Mouse (Mus musculus) cerebellum, postnatal 36 days (tissue): Measurements from ENCODE around the gene Plekhh2.
A peak's percentile ranks its signal among the peaks of the same experiment; 100 is the strongest.

ENCODE experiments used
- DNase-seq, 2 experiments: peaks; one replicate each; pipeline ENCODE4 v3.0.0; 2021 to 2022; ENCODE audit warnings: mixed read lengths in 2 of 2

Gene Plekhh2

DNA sequence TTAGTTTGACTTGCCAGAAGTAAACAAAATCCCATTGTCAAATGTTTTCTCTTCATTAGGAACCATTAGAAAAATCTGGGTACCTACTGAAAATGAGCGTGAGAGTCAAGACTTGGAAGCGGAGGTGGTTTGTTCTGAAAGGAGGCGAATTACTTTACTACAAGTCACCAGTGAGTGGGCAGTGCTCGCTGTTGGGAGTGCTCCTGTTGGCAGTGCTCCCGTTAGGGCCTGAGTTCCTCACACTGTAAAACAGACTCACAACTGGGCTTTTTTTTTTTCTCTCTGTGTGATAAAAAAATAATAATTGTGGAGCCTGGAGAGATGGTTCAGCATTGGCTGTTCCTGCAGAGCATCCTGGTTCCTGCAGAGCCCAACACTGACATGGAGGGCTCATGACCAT lies 63.4 kb downstream of the Plekhh2 start:
- no peak for DNase-seq

DNA sequence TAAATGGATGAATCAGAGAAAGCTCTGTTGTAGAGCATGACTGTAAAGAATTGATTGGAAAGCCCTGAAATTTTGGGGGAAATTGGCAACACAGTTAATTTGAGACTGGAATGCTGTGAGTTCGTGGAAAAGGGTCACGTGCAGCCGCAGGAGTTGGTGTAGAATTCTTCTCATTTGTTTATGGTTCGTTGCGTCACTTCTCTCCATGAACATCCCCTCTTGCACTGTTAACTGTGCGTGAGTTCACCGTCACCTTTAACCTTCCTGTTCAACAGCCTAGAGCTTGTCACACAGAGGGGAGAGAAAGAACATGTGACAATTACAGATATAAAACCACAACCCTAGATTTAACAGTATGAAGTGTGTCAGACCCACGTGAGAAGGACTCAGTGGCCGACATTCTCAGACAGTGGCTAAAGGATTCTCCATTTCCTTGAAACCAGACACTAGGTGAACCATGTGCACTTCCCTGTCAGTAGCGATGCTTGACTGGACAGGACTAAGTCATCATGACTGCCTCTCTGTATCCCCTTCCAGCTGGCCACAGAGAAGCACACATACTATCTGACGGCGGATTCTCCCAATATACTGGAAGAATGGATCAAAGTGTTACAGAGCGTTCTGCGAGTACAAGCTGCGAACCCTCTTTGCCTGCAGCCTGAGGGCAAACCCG lies 65.1 kb downstream of the Plekhh2 start:
- DNase-seq = no peak

DNA sequence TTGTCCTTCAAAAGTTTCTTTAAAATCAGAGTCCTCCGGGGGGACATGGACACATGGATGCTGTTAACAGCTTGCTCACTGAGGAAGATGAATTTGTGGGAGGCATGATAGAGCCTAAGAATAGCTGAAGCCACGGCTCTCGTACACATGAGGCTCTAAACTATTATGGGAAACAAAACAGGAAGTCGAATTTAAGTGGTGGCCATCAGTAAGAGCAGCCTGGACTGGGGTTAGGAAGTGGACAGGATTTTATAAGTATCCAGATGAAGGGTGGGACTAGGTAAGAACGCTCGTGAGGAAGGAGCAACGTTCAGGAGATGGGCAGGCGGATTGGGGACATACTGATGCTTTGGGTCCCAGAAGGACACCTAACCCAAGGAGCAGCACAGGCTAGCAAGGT lies 67.6 kb downstream of the Plekhh2 start:
- no peak for DNase-seq

DNA sequence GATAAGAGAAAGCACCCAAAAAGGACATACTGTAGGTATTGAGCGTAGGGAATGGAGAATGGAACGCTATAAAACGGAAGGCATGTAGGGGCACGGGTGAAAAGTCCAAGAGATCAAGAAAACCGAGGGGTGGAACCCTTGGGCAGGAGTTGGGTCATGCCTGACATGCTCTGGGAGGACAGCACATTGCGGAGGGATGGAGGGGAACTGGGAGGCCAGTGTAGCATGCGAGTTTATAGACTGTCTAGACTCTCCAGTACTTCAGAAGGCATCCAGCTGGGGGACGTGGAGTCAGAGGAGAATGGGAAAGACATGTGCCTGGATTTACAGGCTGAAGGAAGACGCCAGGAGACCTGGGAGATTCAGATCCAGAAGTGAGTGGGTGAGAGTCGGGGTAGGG lies 68.1 kb downstream of the Plekhh2 start:
- DNase-seq = no peak

DNA sequence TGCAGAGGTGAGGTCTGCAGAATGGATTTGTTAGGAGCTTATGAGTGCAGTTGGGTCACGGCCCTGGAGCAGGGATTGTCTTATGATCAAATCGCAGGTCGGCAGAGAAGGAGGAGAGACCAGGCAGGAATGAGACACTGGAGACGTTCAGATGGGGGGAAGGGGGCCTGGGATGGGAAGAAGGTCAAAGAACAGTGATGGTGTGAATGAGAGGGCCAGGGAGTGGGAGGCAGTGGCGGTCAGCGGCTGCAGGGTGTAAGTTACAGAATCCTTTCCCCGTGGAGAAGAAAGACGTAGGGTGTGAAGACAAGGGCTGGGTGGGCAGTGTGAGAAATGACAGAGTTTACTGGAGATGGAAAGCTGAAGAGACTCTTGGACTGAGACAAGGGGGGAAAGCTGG lies 69.1 kb downstream of the Plekhh2 start:
- DNase-seq = no peak

DNA sequence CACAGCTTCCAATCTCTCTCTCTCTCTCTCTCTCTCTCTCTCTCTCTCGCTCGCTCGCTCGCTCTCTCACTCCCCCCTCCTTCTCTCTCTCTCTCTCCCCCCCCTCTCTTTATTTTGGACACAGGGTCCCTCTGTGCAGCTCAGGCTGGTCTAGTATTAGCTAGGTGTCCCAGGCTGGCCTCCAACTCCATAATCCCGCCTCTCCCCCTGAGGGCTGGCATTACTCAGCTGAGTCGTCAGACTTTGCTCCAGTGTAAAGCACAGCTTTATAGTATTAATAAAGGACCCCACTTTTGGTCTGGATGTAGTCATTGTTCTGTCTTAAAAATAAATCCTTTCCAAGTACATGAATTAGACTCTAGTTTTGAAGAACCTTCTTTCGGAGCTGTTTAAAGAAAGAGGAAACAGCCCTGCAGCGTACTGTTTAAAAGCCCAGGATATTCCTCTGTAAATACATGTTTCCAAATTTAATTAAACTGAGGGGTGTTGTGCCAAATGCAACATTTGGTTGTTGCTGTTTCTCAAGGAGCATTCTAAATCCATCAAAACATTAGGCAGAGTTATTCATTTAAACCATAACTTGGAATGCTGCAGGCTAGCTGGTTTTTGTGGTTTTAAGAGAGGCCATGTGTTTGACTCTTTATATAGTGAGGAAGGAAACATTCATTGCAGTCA lies 70.2 kb downstream of the Plekhh2 start:
- DNase-seq = no peak

DNA sequence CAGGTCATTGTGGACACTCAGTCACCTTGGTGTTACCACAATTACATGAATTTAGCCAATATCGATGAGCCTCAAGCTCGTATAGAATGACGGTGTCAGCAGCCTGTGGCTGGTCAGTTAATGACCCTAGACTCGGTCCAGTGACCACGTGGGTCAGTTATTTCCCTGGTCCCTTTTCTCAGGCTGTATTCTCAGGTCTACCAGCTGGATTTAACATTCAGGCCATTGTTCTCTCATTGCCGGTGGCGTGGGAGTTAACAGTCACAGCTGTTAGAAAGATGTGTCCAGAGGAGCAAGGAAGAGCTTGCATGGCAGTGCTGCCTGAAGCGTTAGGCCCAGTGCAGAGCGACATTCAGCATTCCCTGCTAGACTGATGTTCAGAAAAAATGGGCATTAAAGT lies 72.4 kb downstream of the Plekhh2 start:
- DNase-seq = no peak

DNA sequence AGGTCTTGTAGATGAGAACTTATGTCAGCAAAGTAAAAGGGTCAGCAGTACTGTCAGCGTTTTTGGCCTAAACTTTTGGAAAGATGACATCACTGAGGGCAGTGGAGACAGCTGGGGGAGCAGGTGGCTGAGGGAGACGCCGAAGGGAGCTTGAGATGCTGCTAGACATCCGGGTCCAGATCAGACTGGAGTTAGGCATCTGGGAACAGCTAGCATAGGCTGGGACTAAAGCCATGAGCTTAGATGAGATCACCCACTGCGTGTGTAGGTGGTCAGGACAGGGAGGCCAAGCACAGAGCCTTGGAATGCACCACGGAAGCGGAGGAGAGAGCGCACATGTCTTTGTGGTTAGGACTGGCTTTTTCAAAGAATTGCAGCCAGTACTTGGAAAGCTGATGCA lies 73.4 kb downstream of the Plekhh2 start:
- DNase-seq = no peak

DNA sequence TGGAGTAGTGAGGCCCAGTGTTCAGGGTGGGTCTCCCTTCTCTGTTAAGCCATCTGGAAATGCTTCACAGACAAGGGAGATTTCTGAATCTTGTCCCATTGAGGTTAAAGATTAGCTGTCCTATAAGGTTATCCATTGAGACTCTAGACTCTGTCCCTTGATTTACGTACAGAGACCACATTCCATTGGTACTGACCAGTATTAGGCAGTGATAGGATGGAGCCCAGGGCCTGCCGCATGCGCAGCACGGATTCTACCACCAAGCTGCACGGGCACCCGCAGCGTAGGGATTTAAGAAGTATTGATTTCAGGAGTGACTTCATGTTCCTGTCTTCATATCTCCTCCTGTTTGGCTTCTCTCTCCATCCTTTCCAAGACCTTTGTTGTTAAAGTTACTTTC lies 78.4 kb downstream of the Plekhh2 start:
- DNase-seq = no peak

DNA sequence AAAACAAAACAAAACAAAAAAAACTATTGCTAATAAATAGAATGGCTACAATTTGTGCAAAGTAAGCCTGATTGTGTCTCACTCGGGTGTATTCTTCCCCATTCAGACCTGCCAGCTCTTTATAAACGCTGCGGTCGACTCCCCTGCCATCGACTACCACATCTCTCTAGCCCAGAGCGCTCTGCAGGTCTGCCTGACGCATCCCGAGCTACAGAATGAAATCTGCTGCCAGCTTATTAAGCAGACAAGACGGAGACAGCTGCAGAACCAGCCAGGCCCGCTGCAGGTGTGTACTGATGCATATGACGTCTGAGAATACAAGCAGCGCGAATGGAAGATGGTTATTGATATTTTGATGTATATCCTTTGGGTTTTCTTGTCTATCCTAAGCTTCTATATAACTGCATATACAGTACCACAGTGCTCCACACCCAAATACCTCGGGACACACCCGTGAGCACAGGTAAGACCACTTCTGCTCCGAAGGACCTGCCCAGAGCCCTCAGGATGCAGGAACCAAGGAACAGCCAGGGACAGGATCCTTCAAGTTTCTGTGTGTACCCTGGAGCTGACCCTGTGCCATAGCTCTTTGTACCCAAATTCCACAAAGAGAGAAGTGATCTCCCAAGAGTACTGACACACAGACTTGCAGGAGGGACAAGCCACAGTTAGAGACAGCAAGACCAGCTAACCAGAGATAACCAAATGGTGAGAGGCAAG lies 79.9 kb downstream of the Plekhh2 start:
- no peak for DNase-seq

DNA sequence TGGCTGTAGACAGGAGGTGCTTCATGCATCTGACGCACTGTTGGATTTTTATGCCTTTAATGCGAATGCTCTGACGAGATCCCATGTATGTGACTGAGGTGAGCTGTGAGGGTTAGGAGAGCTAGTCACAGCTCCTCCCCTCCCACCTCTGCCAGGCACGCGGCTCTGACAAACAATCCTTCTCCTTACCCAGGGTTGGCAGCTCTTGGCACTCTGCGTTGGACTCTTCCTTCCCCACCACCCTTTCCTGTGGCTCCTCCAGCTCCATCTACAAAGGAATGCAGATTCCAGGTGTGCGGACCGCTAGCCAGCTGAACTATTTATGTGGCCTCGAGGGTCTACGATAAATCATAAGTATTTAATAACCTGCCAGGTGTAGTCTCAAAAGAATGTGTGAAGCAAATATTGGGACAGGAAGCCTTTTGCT lies 84.3 kb downstream of the Plekhh2 start:
- DNase-seq = no peak

DNA sequence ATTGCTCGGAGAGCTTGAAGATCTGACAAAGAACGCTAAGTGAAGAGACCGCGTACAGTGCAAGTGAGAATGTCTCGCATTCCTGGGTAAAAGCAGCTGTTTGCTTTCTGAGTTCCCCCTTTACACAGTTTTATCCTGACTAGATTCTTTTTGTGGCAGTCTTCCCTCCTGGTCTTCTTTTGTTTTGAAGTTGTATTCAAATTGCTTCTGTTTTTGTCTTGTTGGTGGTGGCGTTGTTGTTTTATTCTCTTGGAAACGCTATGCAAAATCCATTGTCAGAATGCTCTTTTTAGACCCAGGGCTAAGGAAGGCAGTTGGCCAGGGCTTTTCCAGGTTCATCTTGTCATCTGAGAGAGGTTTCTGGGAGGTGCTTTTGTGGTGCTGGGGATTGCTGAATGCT lies 84.8 kb downstream of the Plekhh2 start:
- DNase-seq = no peak

DNA sequence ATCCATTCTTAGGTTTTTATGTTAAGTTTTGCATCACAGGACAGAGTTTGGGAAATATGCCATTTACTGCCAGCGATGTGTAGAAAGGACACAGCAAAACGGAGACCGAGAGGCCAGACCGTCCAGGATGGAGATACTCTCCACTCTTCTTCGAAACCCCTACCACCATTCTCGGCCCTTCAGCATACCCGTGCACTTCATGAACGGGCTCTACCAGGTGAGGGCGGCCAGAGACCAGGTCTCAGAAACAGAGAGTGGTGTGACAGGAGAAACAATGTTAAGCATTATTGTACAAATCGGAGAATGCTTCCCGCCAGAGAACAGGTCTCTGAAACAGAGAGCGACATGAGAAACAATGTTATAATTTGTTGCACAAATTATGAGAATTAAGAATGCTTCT lies 86.2 kb downstream of the Plekhh2 start:
- DNase-seq = no peak

DNA sequence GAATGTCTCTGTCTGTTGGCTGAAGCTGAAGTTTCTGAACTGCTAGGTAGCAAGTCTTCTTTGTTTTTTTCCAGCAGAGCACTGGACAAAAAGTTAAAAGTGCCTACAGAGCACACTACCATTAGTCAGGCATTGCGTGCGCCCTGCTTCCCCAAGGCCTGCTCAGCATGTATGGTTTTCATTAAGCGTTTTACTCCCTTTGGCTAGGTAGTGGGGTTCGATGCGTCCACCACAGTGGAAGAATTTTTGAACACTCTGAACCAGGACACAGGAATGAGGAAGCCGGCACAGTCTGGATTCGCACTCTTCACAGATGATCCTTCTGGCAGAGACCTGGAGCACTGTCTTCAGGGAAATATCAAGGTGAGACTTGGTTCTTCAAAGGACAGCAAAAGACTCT lies 87.2 kb downstream of the Plekhh2 start:
- no peak for DNase-seq

DNA sequence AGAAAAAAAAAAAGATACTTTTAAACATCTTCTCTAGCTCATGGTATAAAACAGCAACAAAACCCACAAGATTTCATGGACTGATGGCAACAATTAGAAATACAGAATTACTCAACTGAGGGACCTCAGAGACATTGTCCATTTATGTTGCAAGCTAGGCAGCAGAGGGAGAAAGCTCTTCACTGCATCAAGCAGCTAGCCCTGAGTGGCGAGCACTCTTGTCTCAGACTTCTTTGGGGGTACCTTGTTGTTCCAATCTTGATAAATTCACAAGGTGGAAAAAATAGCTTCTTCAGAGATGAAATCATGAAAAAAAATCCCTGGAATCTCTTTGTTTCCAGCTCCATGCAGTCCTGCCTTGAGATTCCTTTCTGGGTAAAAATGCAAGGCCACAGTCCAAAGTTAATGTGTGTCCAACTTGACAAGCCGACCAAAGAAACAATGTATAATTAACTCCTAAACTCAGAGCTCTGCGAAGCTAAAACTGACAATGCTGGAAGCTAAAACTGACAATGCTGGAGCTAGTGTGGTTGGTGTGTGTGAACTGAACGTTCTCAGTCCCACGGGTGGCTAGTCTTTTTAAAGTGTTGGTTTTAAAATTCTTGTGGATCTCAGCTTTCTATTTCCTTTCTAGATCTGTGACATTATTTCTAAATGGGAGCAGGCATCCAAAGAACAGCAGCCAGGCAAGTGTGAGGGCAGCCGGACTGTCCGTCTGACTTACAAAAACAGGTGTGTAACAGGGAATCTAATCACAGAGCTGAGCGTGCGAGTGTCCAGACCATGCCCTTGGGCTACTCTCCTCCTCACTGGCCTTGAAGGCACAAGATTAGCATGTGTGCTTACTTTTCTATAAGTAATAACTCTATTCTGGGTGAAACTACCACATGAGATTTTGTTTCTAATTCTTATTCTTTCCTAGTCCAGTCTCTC lies 88.6 kb downstream of the Plekhh2 start:
- DNase-seq = no peak

DNA sequence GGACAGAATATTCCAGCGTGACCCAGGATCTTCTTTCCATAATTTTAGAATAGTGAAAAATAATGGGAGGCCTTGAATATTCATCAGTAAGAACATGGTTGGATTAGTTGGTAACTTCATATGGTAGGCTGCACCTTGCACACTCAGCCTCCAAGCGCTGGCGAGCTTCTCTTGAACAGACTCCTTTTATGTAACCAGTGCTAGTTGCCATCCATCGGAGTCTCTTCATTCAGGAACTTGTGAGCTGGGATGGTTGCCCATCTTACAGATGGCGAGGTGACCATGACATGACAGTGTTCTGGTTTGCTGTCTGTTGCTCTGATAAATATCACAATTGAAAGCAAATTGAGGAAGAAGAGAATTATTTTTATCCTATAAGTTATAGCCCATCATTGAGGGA lies 90.1 kb downstream of the Plekhh2 start:
- DNase-seq = peak; percentile 35 to 46

DNA sequence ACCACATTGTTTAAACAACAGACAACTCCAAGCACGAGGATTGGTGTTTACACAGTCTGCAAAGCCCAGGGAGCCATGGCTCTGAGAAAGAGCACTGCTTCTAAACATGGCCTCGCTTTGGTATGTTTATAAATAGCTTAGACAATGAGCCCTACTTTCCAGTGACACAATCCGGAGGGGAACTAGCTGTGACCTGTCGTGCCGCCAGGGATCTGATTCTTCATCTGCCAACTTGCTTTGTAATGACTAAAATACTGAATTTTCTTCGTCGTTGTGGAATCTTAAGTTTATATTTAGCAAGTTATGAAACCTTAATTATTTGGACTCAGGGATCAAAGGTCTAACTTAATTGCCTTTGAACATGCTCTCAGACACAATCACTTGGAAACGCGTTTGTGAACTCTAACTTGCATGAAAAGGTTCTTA lies 91.5 kb downstream of the Plekhh2 start:
- DNase-seq = no peak

DNA sequence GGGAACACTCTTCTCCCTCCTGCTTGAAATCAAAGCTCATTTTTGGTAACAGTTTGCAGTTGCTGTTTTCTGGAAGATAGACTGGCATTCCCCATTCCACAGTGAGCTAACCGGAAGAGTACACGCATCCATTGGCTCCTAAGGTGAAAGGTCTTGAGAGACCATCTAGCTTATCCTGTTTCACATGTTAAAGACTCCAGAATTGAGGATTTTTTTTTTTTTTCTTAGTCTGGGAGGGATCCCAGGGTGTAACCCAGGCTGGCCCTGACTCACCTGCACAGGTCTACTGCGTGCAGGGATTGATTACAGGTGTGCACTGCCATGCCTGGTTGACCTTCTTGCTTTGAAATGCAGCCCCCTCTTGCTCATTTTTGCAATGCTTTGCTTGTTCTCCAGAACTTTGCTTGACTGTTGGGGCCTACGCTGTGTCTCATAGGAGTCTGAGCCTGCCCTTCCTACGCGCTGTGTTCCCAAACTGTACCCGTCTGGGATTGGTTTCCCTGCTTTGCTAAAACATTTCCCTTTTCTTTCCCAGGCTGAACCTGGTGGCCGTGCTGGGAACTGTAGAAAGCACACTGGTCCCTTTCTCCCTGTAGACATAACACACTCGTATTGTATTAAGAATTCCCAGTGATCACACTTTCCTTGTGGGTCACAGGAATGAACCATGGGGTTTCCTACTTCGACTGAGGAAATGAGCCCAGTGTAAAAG lies 92.2 kb downstream of the Plekhh2 start:
- DNase-seq = no peak

DNA sequence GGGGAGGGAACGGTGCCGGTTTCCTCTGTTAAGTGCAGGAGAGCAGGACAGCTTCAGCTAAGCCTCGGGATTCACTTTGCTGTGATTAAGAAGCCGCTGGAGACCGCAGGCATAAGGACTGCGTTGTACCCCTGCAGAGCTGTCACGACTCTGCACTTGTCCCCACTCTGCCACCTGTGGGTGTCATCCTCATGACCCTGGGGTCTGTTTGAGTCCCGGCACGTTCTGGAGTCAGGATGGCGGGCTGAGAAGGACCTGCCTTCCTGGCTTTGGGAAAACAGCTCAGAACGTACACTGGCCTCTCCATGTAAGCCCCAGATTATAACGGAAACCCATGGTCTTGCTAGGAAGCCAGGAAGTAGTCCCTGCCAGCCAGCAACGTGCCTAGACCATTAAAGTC lies 95.3 kb downstream of the Plekhh2 start:
- no peak for DNase-seq

DNA sequence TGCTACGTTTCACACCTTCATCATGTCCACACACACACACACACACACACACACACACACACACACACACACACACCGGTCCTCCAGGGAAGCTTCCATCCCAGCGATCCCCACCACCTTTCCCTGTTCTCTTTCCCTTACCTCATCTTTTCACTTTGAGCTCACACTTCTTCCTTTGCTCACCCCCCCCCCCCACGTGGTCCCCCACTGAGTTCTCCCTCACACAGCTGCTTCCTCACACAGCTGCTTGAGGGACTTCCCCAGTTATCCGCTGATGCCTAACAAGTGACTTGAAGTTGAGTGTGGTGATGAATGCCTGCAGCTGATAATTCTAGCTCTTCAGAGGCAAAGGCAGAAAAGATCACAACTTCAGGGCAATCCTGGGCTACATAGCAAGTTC lies 95.9 kb downstream of the Plekhh2 start:
- DNase-seq = no peak

DNA sequence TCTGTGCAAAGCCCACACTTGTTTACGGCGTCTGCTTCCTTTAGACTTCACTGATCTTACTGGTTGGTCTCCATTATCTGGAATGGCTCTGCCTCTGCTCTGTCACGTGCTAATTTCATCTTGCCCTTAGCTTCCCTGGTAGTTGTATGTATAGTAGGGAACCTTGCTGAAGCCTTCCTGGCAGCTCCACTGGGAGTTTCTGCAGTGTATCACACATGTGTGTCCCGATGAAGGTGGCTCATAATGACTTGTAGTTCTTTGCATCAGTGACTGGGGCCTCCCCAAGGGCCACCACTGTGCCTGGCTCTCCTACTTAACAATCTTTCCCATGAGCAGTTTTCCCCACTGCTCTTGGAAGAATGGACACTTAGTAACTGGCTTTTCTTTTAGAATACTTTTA lies 96.9 kb downstream of the Plekhh2 start:
- no peak for DNase-seq

DNA sequence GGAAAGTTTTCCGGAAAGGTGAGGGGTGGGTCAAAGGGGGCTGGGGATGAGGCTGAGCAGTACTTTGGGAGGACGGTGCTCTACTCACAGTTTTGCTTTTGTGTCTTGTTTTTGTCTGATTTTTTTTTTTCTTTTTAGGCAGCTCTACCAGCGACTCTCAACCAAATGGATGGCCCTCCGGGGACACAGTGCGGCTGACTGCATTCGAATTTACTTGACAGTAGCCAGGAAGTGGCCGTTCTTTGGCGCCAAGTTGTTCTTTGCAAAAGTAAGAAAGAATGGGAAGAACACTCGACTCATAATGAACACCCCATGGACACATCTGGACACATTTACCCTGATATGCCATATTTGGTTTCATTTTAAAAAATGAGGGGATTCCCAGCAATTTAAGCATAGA lies 99.8 kb downstream of the Plekhh2 start:
- DNase-seq = no peak
